Mouse (Mus musculus) thymus, postnatal 36 days (tissue): ENCODE data around the gene Panx1.
A peak's percentile ranks its signal among the peaks of the same experiment; 100 is the strongest.

Experiments used
- DNase-seq, 2 experiments: peaks; one replicate each; pipeline ENCODE4 v3.0.0; 2022; ENCODE audit warnings: mixed read lengths in 2 of 2

The Panx1 gene

DNA sequence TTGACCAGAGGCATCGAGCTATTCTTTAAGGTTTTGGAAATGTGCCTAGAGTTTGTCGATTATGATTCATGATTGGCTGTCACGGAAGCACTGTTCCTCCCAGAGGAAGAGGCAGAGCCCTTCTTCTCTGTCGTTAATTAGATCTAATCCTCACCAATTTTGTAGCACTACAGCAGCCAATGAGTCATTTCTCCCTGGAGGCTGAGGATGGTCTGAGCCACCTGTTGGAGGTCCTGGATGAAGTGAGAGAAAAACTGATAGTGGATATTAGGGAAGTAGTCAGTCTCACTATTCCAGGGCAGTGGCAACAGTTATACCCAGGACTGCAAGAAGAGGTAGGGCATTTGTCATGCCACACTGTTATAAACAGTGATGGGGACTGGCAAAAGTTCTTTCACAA, 75.1 kb downstream of the Panx1 start:
- no peak for DNase-seq

DNA sequence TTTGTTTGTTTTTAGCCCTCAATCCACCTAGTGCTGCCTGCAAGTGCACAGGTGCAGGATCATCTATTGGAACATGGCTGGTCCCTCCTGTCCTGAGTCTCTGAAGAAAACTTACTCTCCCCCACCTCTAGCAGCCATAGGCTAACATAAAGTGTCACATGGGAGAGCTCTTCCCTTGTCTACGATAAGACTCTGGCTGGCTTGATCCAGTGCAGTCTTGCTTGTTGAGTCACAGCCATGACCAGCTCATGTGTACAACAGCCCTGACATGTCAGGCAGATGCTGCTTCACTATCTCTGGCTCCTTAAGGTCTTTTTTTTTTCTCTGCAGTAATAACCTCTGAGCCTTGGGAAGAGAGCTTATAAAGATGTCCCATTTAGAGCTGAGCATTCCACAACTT, 77.7 kb downstream of the Panx1 start:
- no peak for DNase-seq

DNA sequence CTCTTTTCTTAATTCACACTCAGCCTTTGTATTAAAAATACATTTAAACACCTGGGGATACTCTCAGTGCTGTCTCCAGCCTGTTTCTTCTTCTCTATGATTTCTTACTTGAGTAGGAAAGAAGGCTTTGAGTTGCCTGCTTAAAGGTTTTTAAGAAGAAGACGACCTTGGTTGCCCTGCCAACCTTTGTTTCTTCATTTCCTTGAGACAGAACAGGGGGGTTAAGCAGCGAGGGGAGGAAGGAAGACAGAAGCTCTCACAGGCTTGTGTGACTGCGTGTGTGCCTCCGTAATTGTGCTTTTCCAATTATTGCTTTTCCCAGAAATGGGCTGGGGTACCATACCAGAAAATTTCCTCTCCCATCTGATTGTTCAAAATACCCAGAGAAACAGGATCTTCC, 78.5 kb downstream of the Panx1 start:
- DNase-seq, result peak; percentile 11 to 21

DNA sequence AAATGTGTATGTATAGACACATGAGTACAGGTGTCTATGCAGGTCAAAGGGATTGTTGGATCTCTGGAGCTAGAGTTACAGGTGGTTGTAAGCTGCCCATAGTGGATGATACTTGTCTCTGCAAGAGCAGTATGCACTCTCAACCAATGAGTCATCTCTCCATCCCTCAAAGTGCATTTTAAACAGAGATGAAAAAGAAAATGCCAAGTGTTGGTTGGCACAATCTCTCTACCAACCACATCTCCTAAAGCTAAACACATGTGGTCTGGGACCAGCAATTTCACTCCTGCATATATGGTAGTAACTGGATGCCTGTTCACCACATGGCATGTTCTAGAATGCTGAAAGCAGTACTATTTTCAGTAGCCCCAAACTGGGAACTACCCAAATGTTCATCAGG, 79.9 kb downstream of the Panx1 start:
- DNase-seq, result no peak

DNA sequence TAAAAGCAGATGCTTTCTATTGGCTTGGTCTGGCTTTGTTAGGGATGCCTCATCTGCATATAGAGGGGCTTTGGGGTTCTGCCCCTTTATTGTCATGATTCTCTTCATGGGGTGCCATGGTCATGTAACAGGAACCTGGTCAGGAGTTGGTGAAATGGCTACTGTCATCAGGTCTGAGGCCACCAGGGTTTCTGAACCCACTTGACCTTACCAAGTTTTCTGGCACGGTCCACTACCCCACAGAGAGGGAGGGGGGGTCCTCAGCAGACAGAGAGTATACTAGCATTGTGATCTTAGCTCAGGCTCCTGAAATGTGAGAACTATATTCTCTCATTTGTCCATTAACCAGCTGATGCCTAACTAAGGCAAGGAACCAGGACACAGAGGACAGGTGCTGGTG, 82.5 kb downstream of the Panx1 start:
- no peak for DNase-seq

DNA sequence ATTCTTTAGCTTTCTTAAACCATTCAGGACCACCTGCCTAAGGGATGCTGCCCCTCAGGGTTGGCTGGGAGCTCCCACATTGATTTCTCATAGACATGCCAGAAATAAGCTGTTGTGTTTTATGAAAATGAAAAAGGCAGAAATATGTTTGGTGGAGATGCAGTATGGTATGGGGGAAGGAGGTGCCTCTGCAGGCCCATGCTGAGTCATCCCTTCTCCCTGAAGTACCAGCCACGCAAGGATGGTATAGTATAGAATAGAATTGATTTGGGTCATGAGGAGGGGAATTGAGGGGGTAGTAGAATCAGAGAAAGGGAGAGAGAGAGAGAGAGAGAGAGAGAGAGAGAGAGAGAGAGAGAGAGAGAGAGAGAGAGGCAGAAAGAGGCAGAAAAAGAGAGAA, 90.6 kb downstream of the Panx1 start:
- no peak for DNase-seq
